Mouse (Mus musculus) thymus, postnatal 10 days (tissue): ENCODE measurements at regions not wholly inside any gene's neighbourhood (a gene's known extent, or its start where the extent isn't known, plus 50 kb on each side); places are given as distances from the start of the nearest gene placed in this dataset.
A peak's percentile ranks its signal among the peaks of the same experiment; 100 is the strongest.

Source experiments
- DNase-seq, 2 experiments: peaks; one replicate each; pipeline ENCODE4 v3.0.0; 2021; ENCODE audit warnings: low spot score in 2 of 2

DNA sequence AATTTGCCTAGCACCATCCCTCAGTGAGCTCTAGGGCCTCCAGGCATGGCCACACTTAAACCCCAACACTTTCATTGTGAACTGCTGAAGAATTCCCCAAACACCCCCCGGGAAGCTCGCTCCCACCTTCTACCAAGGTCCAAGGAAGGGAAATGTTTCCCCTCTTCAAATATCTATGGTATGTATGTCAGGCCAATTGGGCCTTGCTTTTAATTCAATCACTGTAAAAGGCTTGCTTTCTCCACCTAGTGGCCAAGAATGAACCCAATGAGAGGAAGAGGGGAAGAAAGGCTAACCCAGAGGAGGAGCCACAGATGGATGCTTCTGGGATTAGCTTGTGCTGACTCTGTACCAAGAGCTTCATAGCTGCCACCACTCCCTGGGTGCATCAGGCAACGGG, 336.3 kb upstream of the Tgfbr2 start:
- peak in 1 of 2 experiments; percentile 7 for DNase-seq

DNA sequence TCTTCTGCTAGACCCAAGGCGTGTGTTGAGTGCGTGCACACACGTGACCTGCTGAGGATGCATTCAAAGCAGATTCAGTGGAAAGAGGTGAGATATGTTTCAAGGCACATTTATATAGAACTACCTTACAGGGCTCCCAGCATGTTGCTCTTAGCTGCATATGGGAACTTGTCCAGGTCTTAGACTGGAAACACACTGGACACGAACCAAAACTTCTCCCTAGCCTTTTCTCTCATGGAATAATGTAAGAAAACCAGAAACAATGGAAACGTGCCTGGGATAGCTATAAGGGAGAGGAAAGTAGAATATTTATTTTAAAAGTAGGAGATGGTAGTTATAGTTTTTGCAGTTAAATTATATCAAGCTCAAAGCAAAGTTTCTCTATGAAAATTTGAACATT, 332.6 kb upstream of the Tgfbr2 start:
- no peak for DNase-seq

DNA sequence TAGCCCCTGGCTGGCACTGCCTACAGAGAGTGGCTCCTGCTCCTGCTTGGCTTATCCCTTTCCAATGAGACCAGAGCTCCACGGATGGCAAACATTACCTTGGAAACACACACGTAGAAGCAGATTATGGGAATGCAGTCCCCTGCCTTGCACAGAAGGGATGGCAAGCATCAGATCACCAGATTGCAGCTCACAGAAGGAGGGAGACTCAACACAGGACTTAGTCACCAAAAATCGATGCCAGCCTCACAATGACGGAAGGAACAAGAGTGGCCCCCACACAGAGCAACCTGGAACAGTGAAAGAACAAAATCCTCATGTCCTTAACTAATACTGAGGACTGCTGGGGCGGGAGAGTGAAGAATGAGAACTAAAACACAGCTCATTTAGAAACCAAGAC, 327.7 kb upstream of the Tgfbr2 start:
- DNase-seq = no peak

DNA sequence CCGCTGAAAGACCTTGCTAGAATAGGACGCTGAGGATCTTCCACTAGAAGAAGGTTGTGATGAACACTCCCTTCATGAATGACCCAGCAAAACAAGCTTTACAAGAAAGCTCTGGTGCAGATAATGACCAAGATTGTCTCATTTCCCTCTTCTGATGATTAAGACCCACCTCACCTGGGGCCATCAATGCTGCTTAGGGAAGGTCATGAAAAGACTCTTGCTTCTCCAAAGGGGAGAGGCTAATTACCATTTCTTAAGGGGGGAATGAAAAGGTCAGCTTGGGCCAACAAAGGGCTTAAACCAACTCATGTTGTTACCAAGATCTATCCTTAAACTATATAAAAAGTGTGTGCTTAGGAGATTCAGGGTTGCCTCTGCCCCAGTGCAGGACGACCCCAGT, 325.8 kb upstream of the Tgfbr2 start:
- DNase-seq = no peak

DNA sequence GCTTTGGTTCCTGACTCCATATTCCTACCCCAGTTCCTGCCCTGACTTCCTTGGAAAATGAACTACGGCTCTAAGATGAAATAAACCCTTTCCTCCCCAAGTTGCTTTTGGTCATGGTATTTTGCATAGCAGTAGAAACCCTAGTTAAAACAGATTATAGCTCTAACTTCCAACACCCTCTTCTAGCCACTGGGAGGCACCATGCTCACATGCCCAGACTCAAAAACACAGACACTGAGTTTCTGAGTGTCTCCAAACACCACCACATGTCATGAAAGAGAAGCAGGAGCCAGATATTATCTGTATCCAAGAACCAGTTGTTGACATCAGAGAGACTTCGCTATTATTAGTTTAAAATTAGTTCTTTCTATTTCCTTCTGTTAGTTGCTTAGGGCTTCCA, 316.1 kb upstream of the Tgfbr2 start:
- DNase-seq = no peak

DNA sequence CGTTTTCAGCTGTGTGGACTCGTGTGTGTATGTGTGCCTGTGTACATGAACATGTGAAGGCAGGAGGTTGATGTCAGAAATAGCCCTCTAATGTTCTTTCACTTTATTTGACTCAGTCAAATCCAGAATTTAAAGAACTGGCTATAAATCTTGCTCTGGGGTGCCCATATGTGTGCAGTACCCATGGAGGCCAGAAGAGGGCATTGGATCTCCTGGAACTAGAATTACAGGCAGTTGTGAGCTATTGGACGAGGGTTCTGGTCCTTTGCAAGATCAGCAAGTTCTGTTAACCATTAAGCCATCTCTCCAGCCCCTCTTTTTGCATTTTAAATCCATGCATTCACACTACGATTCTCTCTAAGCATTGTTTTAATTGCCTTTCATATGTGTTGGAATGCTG, 314.6 kb upstream of the Tgfbr2 start:
- peak in 1 of 2 experiments; percentile 34 for DNase-seq

DNA sequence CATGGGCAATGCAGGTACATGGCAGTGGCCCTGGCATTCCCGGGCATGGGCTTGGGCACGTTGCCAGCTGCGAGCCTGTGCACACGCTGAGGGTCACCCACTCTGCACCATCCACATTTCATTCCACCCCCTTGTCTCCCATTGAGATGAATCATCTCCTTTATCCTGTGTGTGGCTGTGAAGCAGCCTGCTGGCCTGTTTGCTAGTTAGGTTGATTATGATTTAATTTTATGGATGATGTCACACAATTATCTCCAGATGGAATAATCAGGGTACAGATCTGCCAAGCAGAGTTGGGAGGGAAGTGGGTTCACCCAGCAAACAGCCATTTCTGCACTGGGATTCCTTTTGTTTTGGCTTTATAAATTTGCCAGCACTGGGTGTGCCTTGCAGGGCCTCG, 314.1 kb upstream of the Tgfbr2 start:
- no peak for DNase-seq

DNA sequence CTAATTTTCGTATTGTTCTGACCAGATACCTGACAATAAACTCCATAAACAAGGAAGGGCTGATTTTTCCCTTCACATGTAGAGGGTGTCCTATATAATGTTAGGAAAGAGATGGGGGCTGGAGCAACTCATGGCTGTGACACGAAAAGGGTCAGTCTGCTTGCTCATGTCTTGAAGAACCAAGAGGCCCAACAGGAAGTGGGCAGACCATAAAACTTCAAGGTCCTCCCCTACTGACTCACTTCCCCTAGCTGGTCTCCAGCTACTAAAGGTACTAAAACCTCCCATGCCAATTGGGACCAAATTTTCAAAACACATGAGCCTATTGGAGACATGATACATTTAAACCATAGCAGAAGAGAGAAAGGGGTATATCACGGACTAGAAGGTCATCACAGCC, 302.1 kb upstream of the Tgfbr2 start:
- no peak for DNase-seq

DNA sequence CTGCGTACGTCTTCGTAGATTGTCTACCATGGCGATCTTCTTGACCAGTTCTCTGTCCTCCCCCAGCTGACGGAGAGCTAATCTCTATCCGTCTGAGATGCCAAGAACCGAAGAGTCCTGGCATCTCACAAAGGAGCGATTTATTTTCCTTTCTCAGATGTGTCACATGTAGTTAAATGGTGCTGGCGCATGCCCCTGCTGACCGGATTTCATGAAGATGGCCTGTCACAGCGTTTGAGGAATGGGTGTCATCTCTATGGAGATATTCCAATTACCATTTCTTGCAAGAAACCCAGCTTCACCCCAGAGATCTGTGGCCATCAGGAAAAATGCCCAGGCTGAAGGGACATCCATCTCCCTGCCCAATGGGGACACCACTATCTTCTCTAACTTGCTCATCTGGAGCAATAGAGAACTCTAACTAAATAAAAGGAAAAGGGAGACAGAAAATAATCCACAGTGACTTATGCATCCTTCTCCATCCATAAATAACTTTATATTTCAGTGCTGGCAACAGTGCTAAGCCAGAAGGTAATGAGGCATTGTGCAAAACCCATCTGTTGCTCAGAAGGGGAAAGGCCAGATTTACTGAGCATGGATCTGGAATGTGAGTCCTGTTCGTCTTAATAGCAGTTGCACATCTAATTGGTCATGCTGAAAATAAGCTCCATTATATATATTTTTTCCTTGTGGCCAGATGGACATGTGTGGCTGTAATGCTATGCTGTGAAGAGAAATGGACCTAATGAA, 300.2 kb upstream of the Tgfbr2 start:
- no peak for DNase-seq

DNA sequence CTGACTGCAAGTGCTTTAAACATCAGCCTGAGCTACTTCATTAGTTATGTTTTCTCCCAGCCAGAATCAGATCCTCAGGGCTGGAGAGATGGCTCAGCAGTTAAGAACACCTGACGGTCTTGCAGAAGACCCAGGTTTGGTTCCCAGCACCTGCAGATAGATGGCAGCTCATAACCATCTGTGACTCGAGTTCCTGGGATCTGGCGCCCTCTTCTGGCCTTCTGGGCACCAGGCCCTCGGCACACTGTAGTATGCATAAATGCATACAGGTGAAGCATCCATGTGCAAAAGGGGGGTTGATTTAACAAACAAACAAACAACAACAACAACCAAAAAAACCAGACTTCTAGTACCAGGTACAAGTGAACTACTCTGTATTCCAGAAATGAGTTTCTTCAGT, 297.7 kb upstream of the Tgfbr2 start:
- no peak for DNase-seq

DNA sequence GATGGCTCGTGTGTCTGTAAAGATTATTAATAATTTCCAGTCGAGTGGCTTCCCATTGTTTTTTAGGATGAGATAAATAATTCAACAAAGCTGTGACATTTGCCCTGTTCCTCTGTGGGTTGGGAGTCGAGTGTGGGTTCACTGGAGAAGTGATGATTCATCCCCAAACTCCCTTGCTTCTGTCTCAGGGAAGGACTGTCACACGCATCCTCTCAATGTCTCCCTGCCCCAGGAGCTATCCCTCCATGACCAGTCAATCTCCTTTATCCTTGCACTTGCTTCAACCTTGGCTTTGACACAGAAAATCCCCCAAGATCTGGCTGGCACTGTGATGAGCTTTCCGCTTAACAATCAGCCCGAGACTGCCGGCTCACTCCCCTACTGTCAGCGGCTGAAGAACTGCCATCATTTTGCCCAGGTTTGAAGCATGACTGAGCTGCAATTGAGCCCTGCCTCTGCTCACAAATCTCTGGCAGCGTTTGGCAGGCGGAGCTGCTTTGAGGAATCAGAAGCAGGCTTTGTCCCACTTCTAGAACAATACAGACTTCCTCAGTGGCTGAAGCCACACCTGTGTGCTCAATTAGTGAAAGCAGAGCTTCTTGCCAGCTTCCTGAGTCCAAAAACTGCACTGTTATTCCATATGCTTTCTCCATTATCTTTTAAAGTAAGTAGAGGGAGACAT, 293.6 kb upstream of the Tgfbr2 start:
- no peak for DNase-seq

DNA sequence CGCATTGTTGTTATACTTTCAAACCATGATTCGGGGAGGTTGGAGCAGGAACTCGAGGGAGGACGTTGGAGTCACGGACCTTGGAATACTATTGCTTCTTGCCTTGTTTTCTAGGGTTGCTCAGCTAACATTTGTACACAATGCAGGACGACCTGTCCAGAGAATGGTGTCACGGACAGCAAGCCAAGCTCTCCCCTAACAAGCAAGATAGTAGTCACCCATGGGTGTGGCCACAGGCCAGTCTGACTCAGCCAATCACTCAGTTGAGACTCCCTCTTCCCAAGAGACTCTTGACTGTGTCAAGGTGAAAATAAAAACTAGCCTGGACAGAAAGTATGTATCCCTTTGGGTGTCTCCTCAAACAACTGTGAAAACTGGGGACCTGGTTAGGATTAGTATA, 291.2 kb upstream of the Tgfbr2 start:
- DNase-seq = no peak

DNA sequence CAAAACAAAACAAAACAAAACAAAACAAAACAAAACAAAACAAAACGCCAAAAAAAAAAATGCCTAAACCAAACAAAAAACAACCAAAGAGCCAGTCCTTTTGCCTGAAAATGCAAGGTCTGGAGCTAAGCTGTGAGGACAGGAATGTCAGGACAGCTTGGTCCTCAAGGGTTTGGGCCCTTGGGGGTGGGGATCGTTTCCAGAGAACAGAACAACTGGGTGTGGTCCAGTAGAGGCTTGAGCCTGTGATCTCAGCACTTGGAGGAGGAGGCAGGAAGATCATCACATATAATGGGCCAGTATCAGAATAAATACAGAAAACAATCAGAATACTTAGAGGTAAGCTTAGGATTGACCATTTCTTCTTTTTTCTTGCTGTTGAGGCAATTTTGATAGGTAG, 289.5 kb upstream of the Tgfbr2 start:
- no peak for DNase-seq

DNA sequence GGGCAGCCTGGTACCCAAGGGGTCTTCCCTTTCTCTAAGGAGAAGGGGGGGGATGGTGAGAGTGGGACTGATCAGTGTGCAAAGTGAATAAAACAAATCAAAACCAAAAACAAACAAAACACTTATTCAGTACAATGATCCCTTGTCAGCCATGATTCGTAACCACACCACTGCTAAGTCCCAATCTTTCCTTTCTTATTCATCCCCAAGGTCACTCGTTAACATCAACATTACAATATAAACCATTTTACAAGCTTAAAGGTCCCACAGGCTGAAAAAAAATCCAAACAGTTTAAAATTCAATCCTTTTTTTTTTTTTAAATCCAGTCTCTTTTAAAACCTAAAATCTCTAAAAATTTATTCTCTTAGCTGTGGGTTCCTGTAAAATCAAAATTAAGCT, 287.1 kb upstream of the Tgfbr2 start:
- no peak for DNase-seq

DNA sequence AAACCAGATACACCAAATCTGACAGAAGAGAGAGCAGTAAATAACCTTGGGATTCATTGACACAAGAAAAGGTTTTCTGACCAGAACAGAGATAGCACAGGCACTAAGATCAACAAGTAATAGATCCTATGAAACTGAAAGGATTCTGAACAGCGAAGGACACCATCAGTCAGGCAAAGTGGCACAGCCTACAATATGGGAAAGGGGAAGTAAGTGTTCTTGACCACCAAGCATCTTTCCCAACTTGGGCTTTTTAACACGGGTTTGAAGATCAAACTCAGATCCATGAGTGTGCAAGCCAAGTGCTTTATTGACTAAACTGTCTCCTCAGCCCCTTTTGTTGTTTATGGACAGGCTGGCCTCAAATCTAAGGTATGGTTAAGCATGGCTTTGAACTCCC, 284.9 kb upstream of the Tgfbr2 start:
- DNase-seq = no peak

DNA sequence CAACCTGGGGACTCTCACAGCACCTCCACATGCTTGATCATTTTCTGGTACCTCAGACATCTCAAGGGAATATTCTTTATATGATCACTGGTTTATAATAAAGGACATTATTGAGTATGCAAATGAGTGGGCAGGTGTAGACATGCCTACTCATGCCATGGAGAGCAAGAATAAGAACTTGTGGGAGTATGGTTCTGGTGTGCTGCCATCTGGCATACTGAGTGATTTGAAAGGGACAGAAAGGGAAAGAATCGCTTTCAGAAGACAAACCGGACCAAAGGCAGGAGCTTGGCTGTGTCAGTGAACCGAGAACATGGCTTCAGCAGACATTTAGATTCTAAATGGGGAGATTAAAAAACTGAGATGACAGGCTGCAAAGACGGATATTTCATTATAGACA, 276.9 kb upstream of the Tgfbr2 start:
- DNase-seq = no peak

DNA sequence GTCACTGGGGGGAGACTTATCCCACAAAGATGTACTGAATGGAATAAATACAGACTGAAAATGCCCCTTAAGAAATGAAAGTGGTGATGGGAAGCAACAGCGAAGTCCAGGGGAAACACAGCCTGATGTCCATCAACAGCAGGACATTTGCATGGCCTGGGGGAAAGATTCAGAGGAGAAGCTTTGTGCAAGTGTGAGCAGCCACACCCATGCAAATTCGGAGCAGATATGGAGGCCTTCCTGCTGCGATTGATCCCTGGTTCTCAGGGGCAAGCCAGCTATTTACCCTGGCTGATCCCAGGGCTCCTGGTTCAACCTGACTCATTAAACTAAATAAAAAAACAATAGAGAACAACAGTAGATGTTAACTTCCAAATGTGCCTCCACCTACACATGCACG, 275.7 kb upstream of the Tgfbr2 start:
- DNase-seq = no peak

DNA sequence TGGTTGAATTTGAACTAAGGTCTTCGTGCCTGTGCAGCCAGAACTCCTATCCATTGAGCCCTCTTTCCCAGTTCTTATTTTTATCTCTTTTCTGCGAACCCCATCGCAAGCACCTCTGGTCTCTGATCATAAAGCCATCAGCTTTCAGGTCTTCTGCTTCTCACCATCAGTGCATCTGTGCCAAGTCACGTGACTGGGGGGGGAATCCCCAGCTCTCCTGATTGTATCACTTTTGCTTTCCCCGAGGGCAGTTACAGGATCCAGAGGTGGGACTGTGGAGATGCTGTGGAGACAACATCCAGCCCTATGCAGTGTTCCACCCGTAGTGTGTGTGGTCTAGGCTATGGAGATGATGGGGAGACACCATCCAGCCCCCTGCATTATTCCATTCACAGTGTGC, 272.6 kb upstream of the Tgfbr2 start:
- DNase-seq = no peak

DNA sequence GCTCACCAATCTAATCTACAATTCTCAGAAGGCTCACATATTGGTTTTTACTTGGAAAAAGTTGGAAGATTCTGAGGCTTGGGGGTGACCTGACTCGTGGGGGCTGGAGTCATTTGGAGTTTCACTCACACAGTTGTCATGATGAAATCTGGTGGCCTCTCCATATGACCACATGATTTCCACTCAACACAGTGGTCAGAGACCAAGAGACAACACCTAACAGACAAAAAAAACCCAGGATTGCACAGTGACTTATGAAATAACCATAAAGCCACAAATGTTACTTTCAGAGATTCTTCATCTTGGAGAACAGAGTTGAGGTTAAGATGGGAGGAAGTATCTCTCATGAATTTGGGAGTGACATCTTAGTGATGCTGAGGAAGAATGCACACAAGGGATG, 263.4 kb upstream of the Tgfbr2 start:
- DNase-seq = no peak

DNA sequence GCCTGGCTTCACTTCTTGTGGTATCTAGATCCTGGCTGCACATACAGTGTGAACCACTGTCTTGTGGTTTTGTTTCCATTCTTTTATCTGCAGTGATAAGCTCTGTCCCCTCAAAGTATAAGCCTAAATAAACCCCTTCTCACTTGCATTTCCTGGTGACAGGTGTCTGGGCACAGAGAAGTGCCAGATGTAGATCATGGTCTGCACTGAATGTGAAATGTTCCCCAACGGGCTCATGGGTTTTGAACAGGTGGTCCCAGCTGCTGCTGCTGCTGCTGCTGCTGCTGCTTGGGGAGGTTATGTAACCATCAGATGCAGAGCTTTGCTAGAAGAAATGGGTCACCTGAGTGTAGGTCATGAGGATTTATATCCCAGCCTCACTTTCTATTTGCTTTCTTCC, 259.3 kb upstream of the Tgfbr2 start:
- DNase-seq = no peak

DNA sequence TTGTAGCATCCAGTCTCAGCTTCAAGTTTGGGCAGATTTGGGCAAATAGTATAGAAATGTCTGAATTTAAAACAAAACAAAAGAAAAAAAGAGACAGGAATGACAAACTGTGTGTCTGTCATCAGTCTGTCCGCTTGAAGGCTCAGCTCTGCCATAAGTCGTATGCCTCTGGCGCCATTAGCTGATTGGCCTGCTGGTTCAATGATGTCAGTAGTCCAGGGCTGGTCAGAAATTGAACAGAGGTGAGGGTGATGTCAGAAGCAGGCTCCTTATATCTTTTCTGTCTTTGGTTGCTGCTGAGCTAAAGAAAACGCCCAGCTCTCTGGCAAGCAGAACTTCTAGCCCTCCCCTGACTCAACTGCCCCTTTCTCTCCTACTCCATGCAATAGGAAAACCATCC, 253.9 kb upstream of the Tgfbr2 start:
- DNase-seq = no peak

DNA sequence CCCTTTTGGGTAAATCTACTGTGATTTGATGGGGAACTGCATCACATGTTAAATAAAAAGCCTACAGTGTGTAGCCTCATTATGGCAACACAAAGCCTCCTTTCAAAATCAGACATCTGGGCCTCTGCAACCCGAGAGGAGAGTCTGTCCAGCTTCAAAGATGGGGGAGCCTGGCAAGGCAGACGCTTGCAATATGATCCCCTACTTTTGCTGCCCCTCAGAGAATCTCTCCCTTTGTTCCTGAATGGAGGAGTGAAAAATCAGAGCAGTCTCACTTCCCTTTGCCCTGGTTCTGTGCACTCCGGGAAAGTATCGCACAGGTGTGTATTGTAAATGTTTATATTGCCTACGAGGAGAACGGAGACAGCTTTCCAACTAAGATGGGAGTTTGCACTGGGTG, 253.3 kb upstream of the Tgfbr2 start:
- no peak for DNase-seq

DNA sequence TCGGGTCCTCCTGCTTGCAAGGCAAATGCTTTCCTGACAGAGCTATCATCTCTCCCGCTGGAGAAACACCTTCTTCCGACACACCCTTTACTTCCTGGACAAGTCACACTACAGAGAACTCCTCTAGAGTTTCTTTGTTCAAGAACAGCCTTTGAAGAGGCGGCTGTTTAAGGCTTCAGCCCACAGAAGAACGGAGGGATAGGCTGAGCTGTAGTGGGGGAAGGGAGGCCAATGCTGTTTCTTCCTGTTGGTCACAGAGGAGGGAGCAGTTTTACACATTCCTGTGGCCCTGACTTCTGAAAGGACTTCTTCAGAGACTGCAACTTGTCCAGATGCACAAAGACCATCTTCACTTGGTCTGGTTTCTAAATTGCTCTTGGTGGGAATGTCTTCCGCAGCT, 252.1 kb upstream of the Tgfbr2 start:
- no peak for DNase-seq
